Mouse (Mus musculus) lung, adult 2 months (tissue): ENCODE measurements around the gene Bod1. TPM values are rescaled to one million over a fixed set of nuclear protein-coding genes. Genes with fewer than 3 reads are reported as not detected.

Experiments used
- DNase-seq: peaks from one replicate; pipeline ENCODE4 v3.0.0; 2022
- H3K4me1 ChIP-seq: fragments of 200-500 bp; 2 replicates; pipeline ENCODE4 v1.6.1; 2011; ENCODE audit warnings: low read length; ENCODE audit not compliant: control insufficient read depth, insufficient read depth
- H3K4me3 ChIP-seq: fragments of 200-500 bp; replicated peaks from 2 replicates; pipeline ENCODE3; 2011; ENCODE audit warnings: low read depth, mild to moderate bottlenecking, control low read depth, low read length; ENCODE audit errors: extremely low read depth
- CTCF ChIP-seq: fragments of 200-500 bp; IDR thresholded peaks from 2 replicates; pipeline ENCODE4 v1.5.1; 2011; ENCODE audit warnings: mild to moderate bottlenecking, low read length, control low read depth; ENCODE audit not compliant: insufficient read depth
- POLR2A ChIP-seq: fragments of 200-500 bp; IDR thresholded peaks from 2 replicates; pipeline ENCODE4 v1.6.1; 2011; ENCODE audit warnings: low read depth, mild to moderate bottlenecking, control low read depth, low read length, borderline replicate concordance; ENCODE audit errors: extremely low read depth
- WGBS: fragments of 180-500 bp; shearing (Covaris S2); methylation state at CpG from one replicate; pipeline ENCODE4 v1.1.7; 2018; 5-methylcytosine and 5-hydroxymethylcytosine counted together
- polyA plus RNA-seq: library from polyadenylated mRNA; depleted of rRNA; stranded (reverse); fragments of >200 nt; gene quantifications from 2 replicates; pipeline ENCODE4 v1.2.3, GENCODE M21; 2012

Gene Bod1
- polyA plus RNA-seq, 1 experiment: 57.4 TPM

DNA sequence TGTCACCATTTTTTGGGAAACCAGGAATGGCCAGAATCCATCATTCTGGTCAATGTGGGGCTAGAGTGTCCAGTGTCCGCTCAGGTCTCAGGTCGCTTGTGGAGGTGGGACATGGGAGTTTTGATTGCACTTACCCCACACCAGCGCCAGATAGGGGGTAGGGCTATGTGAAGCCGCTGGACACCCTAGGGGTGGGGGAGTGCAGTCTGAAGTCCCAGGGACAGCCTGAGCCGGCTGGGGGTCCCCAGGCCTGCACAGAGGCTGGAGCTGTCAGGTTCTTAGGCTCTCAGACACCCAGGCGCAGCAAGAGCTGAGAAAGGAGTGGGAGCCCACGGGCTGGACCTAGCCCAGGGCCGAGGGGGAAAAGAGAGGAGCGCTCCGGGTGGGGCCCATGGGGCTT, 24.4 kb downstream of the Bod1 start:
- no peaks in the 10 kb centered on the region for H3K4me1 ChIP-seq
- TF ChIP-seq CTCF (no peak), POLR2A (no peak)
- 88% methylated on average over 10 of the region's 10 CpGs for WGBS
- no peak overlapping the region for H3K4me3 ChIP-seq
- no peak for DNase-seq

DNA sequence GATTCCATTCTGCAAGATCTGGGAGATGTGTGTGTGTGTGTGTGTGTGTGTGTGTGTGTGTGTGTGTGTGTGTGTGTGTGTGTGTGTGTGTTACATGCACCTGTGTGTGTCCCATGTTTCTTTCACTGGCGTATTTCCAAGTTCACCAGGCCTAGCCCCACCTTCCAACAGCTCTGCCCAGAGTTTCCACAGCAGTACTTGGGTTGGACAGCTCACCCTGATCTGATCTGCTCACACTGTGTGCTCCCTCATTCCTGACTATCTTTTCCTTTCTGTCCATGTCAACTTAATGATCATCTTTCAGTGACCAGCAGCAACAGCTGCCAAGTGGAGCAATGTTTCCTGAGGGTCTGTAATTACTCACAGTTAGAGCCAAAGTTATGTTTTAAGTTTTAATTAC, 25.1 kb downstream of the Bod1 start:
- Histone ChIP-seq H3K4me1 (no peaks in the 10 kb centered on the region), H3K4me3 (no peak overlapping the region)
- no peak for DNase-seq
- 89% methylated on average over 1 of the region's 1 CpGs for WGBS
- TF ChIP-seq POLR2A: no peak
- no peak for TF ChIP-seq CTCF

DNA sequence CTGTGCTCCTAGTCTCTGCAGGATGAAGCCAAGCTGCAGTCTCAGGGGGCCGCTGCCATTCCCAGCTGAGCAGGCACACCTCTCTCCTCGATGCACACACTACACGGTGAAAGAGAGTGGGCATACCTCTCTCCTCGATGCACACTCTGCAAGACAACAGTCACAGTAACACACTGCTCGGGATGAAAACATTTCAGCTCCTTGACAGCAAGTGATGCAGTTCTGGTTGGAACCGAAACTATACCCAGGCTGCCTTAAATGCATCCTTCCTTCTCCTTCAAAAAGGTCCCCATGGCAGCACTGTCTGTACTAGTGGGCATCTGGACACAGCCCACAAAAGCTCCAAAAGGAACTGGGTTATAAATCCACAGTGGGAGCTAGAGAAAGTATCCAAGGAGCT, 28.6 kb downstream of the Bod1 start:
- no peak for TF ChIP-seq CTCF
- TF ChIP-seq POLR2A: no peak
- Histone ChIP-seq H3K4me3 (no peak overlapping the region), H3K4me1 (no peaks in the 10 kb centered on the region)
- DNase-seq: no peak
- WGBS: 59% methylated on average over 6 of the region's 6 CpGs

DNA sequence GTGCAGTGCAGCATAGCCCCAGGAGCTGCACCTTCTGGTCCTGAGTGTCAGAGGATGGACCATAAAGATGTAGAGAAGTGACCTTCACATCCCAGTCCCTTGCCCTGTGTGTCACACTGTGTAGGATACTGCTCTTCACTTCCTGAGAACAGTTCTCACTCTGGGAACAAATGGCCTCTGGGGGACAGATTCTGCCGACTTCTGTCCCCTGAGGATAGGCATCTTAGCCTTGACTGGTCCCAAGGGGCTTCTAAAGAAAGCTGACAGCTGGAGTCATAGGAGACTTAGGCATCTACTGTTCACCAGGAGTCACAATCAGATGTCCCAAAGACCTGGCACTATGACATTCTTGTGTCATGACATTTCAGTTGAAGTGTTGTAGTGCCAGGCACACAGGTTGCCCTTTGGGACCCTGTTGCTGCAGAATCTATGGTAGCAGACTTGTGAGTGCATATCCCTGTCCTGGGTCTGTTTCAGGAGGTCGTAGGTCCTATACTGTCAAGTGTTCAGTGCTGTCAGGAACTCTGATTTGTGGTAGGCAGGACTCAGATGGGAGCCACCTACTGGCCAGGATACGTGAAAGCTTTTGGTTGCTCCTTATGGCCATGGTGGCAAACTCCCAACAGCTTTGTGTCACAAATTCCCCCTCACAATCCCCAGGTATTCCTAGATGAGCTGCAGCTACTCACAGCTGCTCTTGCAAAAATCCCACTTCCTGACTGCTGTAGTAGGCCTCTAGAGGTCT, 30.4 kb downstream of the Bod1 start:
- 49% methylated on average over 3 of the region's 3 CpGs for WGBS
- no peaks in the 10 kb centered on the region for H3K4me1 ChIP-seq
- TF ChIP-seq POLR2A (no peak), CTCF (0 out of 2 replicates have a peak, but pooled peaks have one; percentile 7)
- H3K4me3 ChIP-seq: no peak overlapping the region
- no peak for DNase-seq

DNA sequence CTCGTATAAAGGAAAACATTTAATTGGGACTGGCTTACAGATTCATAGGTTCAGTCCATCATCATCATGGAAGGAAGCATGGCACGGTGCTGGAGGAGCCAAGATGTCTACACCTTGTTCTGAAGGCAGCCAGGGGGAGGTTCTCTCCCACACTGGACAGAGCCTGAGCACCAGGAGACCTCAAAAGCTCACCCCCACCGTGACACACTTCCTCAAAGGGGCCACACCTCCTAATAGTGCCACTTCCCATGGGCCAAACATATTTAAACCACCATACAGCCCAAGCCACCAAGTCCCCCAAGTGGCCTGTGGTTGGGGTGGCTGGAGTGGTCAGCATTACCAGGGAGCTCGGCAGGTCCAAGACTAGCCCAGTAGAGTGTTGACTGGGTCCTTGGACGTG, 31.5 kb downstream of the Bod1 start:
- no peak for DNase-seq
- 71% methylated on average over 5 of the region's 5 CpGs for WGBS
- no peak overlapping the region for H3K4me3 ChIP-seq

DNA sequence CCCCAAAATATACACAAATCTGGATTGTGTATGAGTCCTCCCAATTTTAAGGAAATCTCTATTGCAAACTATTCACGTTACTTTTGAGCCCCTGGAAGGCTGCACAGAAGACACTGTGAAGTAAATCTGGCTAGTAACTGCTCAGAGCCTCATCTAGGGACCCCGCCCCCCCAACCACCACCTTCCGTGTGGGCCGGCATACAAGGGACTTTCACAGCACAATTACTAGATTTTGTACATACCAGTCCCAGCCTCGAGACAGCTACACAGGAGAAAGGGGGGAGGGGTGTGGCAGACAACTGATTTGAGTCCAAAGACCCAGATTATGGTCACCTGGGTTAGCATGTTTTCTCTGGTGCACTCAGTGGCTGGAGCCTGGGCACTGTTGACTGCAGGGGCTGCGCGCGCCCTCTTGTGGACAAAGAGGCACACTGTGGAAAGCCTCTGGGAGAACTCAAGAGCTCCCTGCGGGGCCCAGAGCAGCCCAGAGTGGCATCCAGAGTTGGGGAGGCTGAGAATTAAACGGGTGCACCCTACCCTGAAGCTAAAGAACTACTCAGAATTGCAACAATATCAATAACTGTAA, 33.8 kb downstream of the Bod1 start:
- Histone ChIP-seq H3K4me3 (no peak overlapping the region), H3K4me1 (no peaks in the 10 kb centered on the region)
- no peak for TF ChIP-seq POLR2A
- TF ChIP-seq CTCF: peak; percentile 72
- 25% methylated on average over 10 of the region's 10 CpGs for WGBS
- DNase-seq: peak; percentile 61

More for the DNA sequence above, 31.5 kb downstream of the Bod1 start:
- no peak for TF ChIP-seq POLR2A
- TF ChIP-seq CTCF: no peak
- no peaks in the 10 kb centered on the region for H3K4me1 ChIP-seq

DNA sequence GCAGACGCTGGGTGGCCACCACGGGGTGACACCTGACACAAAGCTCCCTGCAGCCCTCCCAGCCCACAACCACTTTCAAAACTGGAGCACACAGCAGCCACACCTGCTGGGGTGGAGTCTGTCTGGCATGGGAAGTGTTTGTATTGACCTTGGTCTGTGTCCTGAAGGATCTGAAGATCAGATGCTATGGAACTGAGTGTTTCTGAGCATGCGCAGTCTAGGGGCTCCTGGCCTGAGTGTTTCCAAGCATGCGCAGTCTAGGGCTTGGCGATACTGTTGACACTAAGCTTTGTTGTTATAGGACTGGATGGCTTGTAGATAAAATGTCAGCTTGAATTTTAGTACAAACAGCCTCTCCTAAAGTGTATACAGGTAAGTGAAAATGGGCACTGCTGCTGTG, 43.0 kb downstream of the Bod1 start:
- no peak for TF ChIP-seq CTCF
- no peak for TF ChIP-seq POLR2A
- 76% methylated on average over 5 of the region's 5 CpGs for WGBS
- no peaks in the 10 kb centered on the region for H3K4me1 ChIP-seq

DNA sequence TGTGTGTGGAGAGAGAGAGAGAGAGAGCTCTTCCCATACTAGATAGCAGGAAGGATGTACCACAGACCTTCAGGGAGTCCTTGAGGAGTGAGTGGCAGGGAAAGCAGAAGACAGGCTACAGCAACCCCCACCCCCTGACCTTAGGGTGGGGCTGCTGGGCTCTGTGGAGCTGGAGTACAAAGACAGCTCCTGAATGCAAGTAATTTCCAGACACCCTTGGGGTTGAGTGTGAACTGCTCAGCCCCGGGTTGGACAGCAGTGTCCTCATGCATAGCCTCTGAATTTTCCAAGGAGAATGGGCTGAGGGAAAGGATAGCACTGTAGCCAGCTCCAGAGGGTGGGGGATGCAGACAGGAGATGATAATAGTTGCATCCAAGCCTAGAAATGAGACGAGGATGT, 50.9 kb downstream of the Bod1 start:
- TF ChIP-seq POLR2A (no peak), CTCF (no peak)
- 56% methylated on average over 2 of the region's 2 CpGs for WGBS
- no peak overlapping the region for H3K4me3 ChIP-seq

More for the DNA sequence above, 43.0 kb downstream of the Bod1 start:
- DNase-seq: no peak
- no peak overlapping the region for H3K4me3 ChIP-seq

DNA sequence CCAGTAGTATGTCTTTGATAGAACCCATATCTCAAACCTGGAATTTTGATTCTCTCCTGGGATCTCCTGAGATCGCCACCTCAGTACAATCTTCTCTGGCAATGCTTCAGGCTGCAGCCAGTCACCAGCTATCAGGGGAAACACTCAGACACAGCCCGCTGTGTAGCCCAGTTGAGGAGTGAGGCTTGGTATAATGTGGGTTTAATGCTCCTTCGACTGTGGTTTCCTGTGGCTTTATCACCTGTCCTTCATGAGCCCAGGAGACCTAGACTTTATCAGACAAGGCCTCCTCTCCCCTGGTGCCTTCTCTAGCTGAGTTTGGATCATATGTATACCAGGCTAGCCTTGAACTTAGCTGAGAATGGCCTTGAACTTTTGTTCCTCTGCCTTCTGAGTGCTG, 53.9 kb downstream of the Bod1 start:
- 64% methylated on average over 3 of the region's 3 CpGs for WGBS

More for the DNA sequence above, 50.9 kb downstream of the Bod1 start:
- H3K4me1 ChIP-seq: no peaks in the 10 kb centered on the region
- DNase-seq: no peak

DNA sequence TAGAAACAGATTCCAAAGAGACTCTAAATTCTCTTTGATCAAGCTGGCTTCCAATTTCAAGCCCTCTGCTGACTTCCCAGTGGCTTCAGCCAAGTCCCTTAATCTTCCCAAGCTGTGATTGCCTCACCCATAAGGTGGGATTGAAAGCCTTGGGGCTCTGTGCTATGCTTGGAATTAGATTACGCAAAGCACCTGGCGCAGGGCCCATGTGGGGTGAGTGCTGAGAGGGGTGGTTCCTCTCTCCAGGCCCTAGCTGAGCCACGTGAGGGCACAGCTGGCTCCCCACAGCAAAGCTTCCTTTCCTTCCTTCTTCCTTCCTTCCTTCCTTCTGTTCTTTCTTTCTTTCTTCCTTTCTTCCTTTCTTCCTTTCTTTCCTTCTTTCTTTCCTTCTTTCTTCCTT, 54.4 kb downstream of the Bod1 start:
- no peaks in the 10 kb centered on the region for H3K4me1 ChIP-seq
- DNase-seq: peak; percentile 90
- WGBS: 27% methylated on average over 3 of the region's 3 CpGs
- TF ChIP-seq POLR2A (no peak), CTCF (no peak)
- no peak overlapping the region for H3K4me3 ChIP-seq

More for the DNA sequence above, 53.9 kb downstream of the Bod1 start:
- H3K4me1 ChIP-seq: no peaks in the 10 kb centered on the region
- TF ChIP-seq CTCF: no peak
- no peak for TF ChIP-seq POLR2A
- DNase-seq: no peak
- no peak overlapping the region for H3K4me3 ChIP-seq
